In the genomic region with DNA sequence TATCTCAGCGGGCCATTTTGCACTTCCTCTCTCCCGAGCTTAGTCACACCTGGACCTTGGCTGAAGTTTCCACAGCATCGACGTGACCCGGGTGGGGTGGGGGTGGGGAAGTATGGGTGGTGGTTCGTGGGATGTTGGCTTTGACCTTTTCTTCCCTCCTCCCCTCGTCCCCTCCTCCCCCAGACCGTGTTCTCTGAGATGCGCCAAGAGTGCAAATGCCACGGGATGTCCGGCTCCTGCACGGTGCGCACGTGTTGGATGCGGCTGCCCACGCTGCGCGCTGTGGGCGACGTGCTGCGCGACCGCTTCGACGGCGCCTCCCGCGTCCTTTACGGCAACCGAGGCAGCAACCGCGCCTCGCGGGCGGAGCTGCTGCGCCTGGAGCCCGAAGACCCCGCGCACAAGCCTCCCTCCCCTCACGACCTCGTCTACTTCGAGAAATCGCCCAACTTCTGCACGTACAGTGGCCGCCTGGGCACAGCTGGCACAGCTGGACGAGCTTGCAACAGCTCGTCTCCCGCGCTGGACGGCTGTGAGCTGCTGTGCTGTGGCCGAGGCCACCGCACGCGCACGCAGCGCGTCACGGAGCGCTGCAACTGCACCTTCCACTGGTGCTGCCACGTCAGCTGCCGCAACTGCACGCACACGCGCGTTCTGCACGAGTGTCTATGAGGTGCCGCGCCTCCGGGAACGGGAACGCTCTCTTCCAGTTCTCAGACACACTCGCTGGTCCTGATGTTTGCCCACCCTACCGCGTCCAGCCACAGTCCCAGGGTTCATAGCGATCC, we compare ENCODE assay signal across 8 mouse cellular contexts. TPM values are rescaled to one million over a fixed set of nuclear protein-coding genes. Genes with fewer than 3 reads are reported as not detected.
DNase-seq lines count a peak whose midpoint lies in the region; ATAC-seq and TF ChIP-seq lines count a peak whose summit lies in the region.
"Had no signal": no experiment of that assay in that cellular context is flagged by ENCODE, and none has a peak within 500 bp of the region (broad histone marks: within the 10 kb centered on the region; RNA-seq: fewer than 3 reads in every experiment).

No protein-coding gene starts in this region.

- no peak overlapping the region for H3K9ac ChIP-seq in liver, embryonic 11.5 days (ENCODE audit: low read depth, low read length)
- H3K9ac ChIP-seq in limb, embryonic 13.5 days: 0 out of 2 replicates have a peak overlapping the region, but pooled peaks have one; percentile 53
- H3K9ac ChIP-seq: liver, embryonic 15.5 days had no signal

- no peak for ATAC-seq in liver, embryonic 11.5 days (replicated peaks; ENCODE audit: low FRiP score)
- no peak for ATAC-seq in limb, embryonic 13.5 days (ENCODE audit: low FRiP score, low read depth)

- no peak overlapping the region for H3K27ac ChIP-seq in liver, embryonic 11.5 days (ENCODE audit: low read depth, low read length)
- no peak overlapping the region for H3K27ac ChIP-seq in forebrain, embryonic 10.5 days
- no peak overlapping the region for H3K27ac ChIP-seq in limb, embryonic 13.5 days
- H3K27ac ChIP-seq in small intestine, adult 2 months (ENCODE audit: insufficient read depth, low read depth, low read length): no peak overlapping the region
- H3K27ac ChIP-seq: liver, embryonic 15.5 days had no signal

- no peaks in the 10 kb centered on the region for H3K36me3 ChIP-seq in liver, embryonic 11.5 days (ENCODE audit: control insufficient read depth, insufficient read depth, low read length)
- H3K36me3 ChIP-seq in forebrain, embryonic 10.5 days (replicated peaks): no peaks in the 10 kb centered on the region
- H3K36me3 ChIP-seq in limb, embryonic 13.5 days: no peaks in the 10 kb centered on the region
- no peaks in the 10 kb centered on the region for H3K36me3 ChIP-seq in small intestine, adult 2 months (ENCODE audit: control insufficient read depth, insufficient read depth, low read length)
- H3K36me3 ChIP-seq: liver, embryonic 15.5 days had no signal

- TF ChIP-seq CTCF in small intestine, adult 2 months (IDR thresholded peaks at IDR 0.05; ENCODE audit: extremely low read depth, insufficient read length, insufficient replicate concordance, low read depth, low read length): no peak

- peaks cover 11% of the 10 kb centered on the region for H3K4me1 ChIP-seq in liver, embryonic 11.5 days (replicated peaks; ENCODE audit: control insufficient read depth, insufficient read depth, low read length)
- peaks cover 64% of the 10 kb centered on the region for H3K4me1 ChIP-seq in forebrain, embryonic 10.5 days
- peaks cover 37% of the 10 kb centered on the region for H3K4me1 ChIP-seq in limb, embryonic 13.5 days
- peaks cover 18% of the 10 kb centered on the region for H3K4me1 ChIP-seq in small intestine, adult 2 months (ENCODE audit: control insufficient read depth, insufficient read depth, insufficient read length, low read length)

- TF ChIP-seq POLR2A in small intestine, adult 2 months (IDR thresholded peaks at IDR 0.05; ENCODE audit: low read depth, low read length): no peak

- no peak for DNase-seq in liver, embryonic 11.5 days (ENCODE audit: low spot score)
- DNase-seq in liver: no peak
- DNase-seq in forebrain, embryonic 10.5 days (ENCODE audit: extremely low spot score, low spot score): no peak
- DNase-seq in embryo, embryonic 10 days (ENCODE audit: low spot score): no peak
- no peak for DNase-seq in ovary, adult 18-20 months (ENCODE audit: low spot score)

- H3K9me3 ChIP-seq in liver, embryonic 11.5 days (ENCODE audit: control insufficient read depth, low read length): no peaks in the 10 kb centered on the region
- H3K9me3 ChIP-seq in forebrain, embryonic 10.5 days: no peaks in the 10 kb centered on the region
- H3K9me3 ChIP-seq in limb, embryonic 13.5 days: no peaks in the 10 kb centered on the region
- H3K9me3 ChIP-seq: liver, embryonic 15.5 days had no signal

- peak overlapping the region; percentile 30; the same call in 1 of the 2 replicates for H3K4me3 ChIP-seq in liver, embryonic 11.5 days (ENCODE audit: low read depth, low read length)
- peak overlapping the region; percentile 15 for H3K4me3 ChIP-seq in forebrain, embryonic 10.5 days
- H3K4me3 ChIP-seq in limb, embryonic 13.5 days: peak overlapping the region; percentile 40
- H3K4me3 ChIP-seq in small intestine, adult 2 months (ENCODE audit: low read depth, low read length): peak overlapping the region; percentile 28
- H3K4me3 ChIP-seq: liver, embryonic 15.5 days had no signal

- peak overlapping the region; percentile 23 for H3K4me2 ChIP-seq in liver, embryonic 11.5 days
- peak overlapping the region; percentile 60 for H3K4me2 ChIP-seq in limb, embryonic 13.5 days (replicated peaks)
- H3K4me2 ChIP-seq: liver, embryonic 15.5 days had no signal

- WGBS in liver, embryonic 11.5 days: 4% methylated on average over 75 of the region's 75 CpGs
- WGBS in forebrain, embryonic 10.5 days: 2% methylated on average over 75 of the region's 75 CpGs
- under 1% methylated on average over 75 of the region's 75 CpGs for WGBS in limb, embryonic 13.5 days
- 2% methylated on average over 74 of the region's 75 CpGs for WGBS in small intestine, adult 2 months

- H3K27me3 ChIP-seq in liver, embryonic 11.5 days (replicated peaks; ENCODE audit: control insufficient read depth, insufficient read depth, low read length): peaks cover 100% of the 10 kb centered on the region
- H3K27me3 ChIP-seq in forebrain, embryonic 10.5 days (ENCODE audit: poor library complexity, severe bottlenecking): peaks cover 100% of the 10 kb centered on the region
- peaks cover 100% of the 10 kb centered on the region for H3K27me3 ChIP-seq in limb, embryonic 13.5 days
- peaks cover 73% of the 10 kb centered on the region for H3K27me3 ChIP-seq in small intestine, adult 2 months (ENCODE audit: control insufficient read depth, insufficient read depth, low read length)

RNA-seq across cellular contexts. Expression of a gene that starts 2.8 kb away (rescaled TPM):
- not detected in 2 replicates for polyA plus RNA-seq in liver, embryonic 11.5 days (2014; fragmentation: Nextera tagmentation; extraction: Ambion mirVana)
- polyA plus RNA-seq in forebrain, embryonic 10.5 days (2016; fragmentation: Nextera tagmentation; extraction: Ambion mirVana): 0.49 and 1.3 TPM in 2 replicates
- not detected in 2 replicates for polyA plus RNA-seq in limb, embryonic 13.5 days (2015; fragmentation: Nextera tagmentation; extraction: Ambion mirVana)
- polyA plus RNA-seq in small intestine, adult 2 months (2012; rRNA removed): 0.06 TPM in 1 of 2 replicates, not detected in the other
- polyA plus RNA-seq: liver, embryonic 15.5 days had no signal

RNA-seq across cellular contexts. Expression of a gene that starts 14.5 kb away (rescaled TPM):
- not detected in 2 replicates for polyA plus RNA-seq in liver, embryonic 11.5 days (2014; fragmentation: Nextera tagmentation; extraction: Ambion mirVana)
- 0.12 and 0.33 TPM in 2 replicates for polyA plus RNA-seq in forebrain, embryonic 10.5 days (2016; fragmentation: Nextera tagmentation; extraction: Ambion mirVana)
- polyA plus RNA-seq in limb, embryonic 13.5 days (2015; fragmentation: Nextera tagmentation; extraction: Ambion mirVana): 2.1 and 2.4 TPM in 2 replicates
- polyA plus RNA-seq in small intestine, adult 2 months (2012; rRNA removed): 0.17 and 0.18 TPM in 2 replicates
- polyA plus RNA-seq: liver, embryonic 15.5 days had no signal

RNA-seq across cellular contexts. Expression of a gene that starts 16.9 kb away (rescaled TPM):
- polyA plus RNA-seq in liver, embryonic 11.5 days (2014; fragmentation: Nextera tagmentation; extraction: Ambion mirVana): 0.12 and 0.16 TPM in 2 replicates
- 0.10 TPM in 1 of 2 replicates, not detected in the other for polyA plus RNA-seq in forebrain, embryonic 10.5 days (2016; fragmentation: Nextera tagmentation; extraction: Ambion mirVana)
- 0.05 TPM in 1 of 2 replicates, not detected in the other for polyA plus RNA-seq in limb, embryonic 13.5 days (2015; fragmentation: Nextera tagmentation; extraction: Ambion mirVana)
- polyA plus RNA-seq in small intestine, adult 2 months (2012; rRNA removed): not detected in 2 replicates
- polyA plus RNA-seq: liver, embryonic 15.5 days had no signal

RNA-seq across cellular contexts. Expression of a gene that starts 29.4 kb away (rescaled TPM):
- polyA plus RNA-seq in liver, embryonic 11.5 days (2014; fragmentation: Nextera tagmentation; extraction: Ambion mirVana): 25.3 and 25.8 TPM in 2 replicates
- polyA plus RNA-seq in forebrain, embryonic 10.5 days (2016; fragmentation: Nextera tagmentation; extraction: Ambion mirVana): 42.1 and 42.5 TPM in 2 replicates
- polyA plus RNA-seq in limb, embryonic 13.5 days (2015; fragmentation: Nextera tagmentation; extraction: Ambion mirVana): 39.1 and 41.0 TPM in 2 replicates
- polyA plus RNA-seq in small intestine, adult 2 months (2012; rRNA removed): 43.3 and 104 TPM in 2 replicates

RNA-seq across cellular contexts. Expression of a gene that starts 38.9 kb away (rescaled TPM):
- 128 and 140 TPM in 2 replicates for polyA plus RNA-seq in liver, embryonic 11.5 days (2014; fragmentation: Nextera tagmentation; extraction: Ambion mirVana)
- polyA plus RNA-seq in forebrain, embryonic 10.5 days (2016; fragmentation: Nextera tagmentation; extraction: Ambion mirVana): 90.4 and 93.5 TPM in 2 replicates
- 93.4 and 94.5 TPM in 2 replicates for polyA plus RNA-seq in limb, embryonic 13.5 days (2015; fragmentation: Nextera tagmentation; extraction: Ambion mirVana)
- 34.0 and 65.7 TPM in 2 replicates for polyA plus RNA-seq in small intestine, adult 2 months (2012; rRNA removed)
